Mouse (Mus musculus): ENCODE data around the gene Plagl2.

DNA sequence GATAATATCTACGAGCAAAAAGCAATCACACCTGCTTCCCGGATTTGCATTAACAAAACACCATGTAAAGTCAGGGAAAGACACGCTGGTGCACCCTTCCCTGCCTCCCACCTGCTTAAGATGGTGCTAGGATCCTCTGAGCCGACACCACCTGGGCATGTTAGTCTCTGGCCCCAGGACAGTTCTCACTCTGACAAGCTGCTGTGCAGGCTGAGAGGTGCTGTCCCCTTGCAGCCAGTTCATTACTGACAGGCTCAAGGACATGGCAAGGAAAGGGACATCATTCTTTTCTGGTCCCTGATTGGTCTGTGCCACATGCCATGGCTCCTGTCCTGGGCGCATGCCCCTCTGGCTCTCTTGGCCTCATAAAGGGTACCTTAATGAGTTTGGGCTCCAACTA, 12.7 kb downstream of the Plagl2 start:
- TF ChIP-seq CTCF (IDR thresholded peaks at IDR 0.05; ENCODE audit: borderline replicate concordance, extremely low read depth, insufficient read depth, insufficient read length) (no peak), POLR2A (IDR thresholded peaks at IDR 0.05; ENCODE audit: borderline replicate concordance, extremely low read depth, insufficient read depth, insufficient read length, poor library complexity, severe bottlenecking) (no peak)

Measured in brain, embryonic 14.5 days (tissue).